Mouse (Mus musculus): ENCODE measurements at regions not wholly inside any gene's neighbourhood (a gene's known extent, or its start where the extent isn't known, plus 50 kb on each side); places are given as distances from the start of the nearest gene placed in this dataset.

GRCm38 (mm10) chr6:32707417-32707816 lies 119.4 kb upstream of the Plxna4 start:
- no peak for TF ChIP-seq ZMIZ1 (IDR thresholded peaks at IDR 0.05; ENCODE audit: low read depth, low read length)
- TF ChIP-seq GABPA (IDR thresholded peaks at IDR 0.05; ENCODE audit: insufficient replicate concordance, low read depth, low read length) = no peak
- TF ChIP-seq MAFK (IDR thresholded peaks at IDR 0.05; ENCODE audit: insufficient replicate concordance, low read length) = no peak
- no peak for TF ChIP-seq CTCF (conservative IDR thresholded peaks at IDR 0.05 in 1 of 2, IDR thresholded peaks at IDR 0.05 in 1 of 2; ENCODE audit: low read depth in 2 of 2, low read length in 2 of 2)
- TF ChIP-seq RAD21 (IDR thresholded peaks at IDR 0.05; ENCODE audit: low read depth, low read length) = no peak
